Mouse (Mus musculus): ENCODE results near the gene Ptpn3.

Gene Ptpn3

GRCm38 (mm10) chr4:57301410-57302313 lies at the start of gene Ptpn3:
TSS of gene Ptpn3 (minus strand) at chr4:57301837.
- no peak for DNase-seq (ENCODE audit: low read depth, low spot score)

- DNase-seq (ENCODE audit: low read depth, low spot score), result no peak
These were observed 48.9 kb upstream of the Ptpn3 start for GRCm38 (mm10) chr4:57350541-57350940.

- no peak for DNase-seq (ENCODE audit: low read depth, low spot score)
These were observed 42.4 kb upstream of the Ptpn3 start for GRCm38 (mm10) chr4:57343996-57344395.

- DNase-seq (ENCODE audit: low read depth, low spot score), result no peak
These were observed 37.3 kb upstream of the Ptpn3 start for GRCm38 (mm10) chr4:57338923-57339322.

- DNase-seq (ENCODE audit: low read depth, low spot score), result no peak
These were observed 36.4 kb upstream of the Ptpn3 start for GRCm38 (mm10) chr4:57338061-57338460.

- no peak for DNase-seq (ENCODE audit: low read depth, low spot score)
These were observed 33.5 kb upstream of the Ptpn3 start for GRCm38 (mm10) chr4:57335000-57335666.

- no peak for DNase-seq (ENCODE audit: low read depth, low spot score)
These were observed 32.4 kb upstream of the Ptpn3 start for GRCm38 (mm10) chr4:57333926-57334548.

- no peak for DNase-seq (ENCODE audit: low read depth, low spot score)
These were observed 30.9 kb upstream of the Ptpn3 start for GRCm38 (mm10) chr4:57332511-57332910.

- DNase-seq (ENCODE audit: low read depth, low spot score), result no peak
These were observed 19.1 kb upstream of the Ptpn3 start for GRCm38 (mm10) chr4:57320606-57321327.

GRCm38 (mm10) chr4:57318525-57319212 lies 17.0 kb upstream of the Ptpn3 start:
- no peak for DNase-seq (ENCODE audit: low read depth, low spot score)

- no peak for DNase-seq (ENCODE audit: low read depth, low spot score)
These were observed 10.9 kb upstream of the Ptpn3 start for GRCm38 (mm10) chr4:57312256-57313166.

- no peak for DNase-seq (ENCODE audit: low read depth, low spot score)
These were observed 10.1 kb upstream of the Ptpn3 start for GRCm38 (mm10) chr4:57311750-57312149.

GRCm38 (mm10) chr4:57308214-57309000 lies 6.8 kb upstream of the Ptpn3 start:
- no peak for DNase-seq (ENCODE audit: low read depth, low spot score)

GRCm38 (mm10) chr4:57307747-57308146 lies 6.1 kb upstream of the Ptpn3 start:
- no peak for DNase-seq (ENCODE audit: low read depth, low spot score)

- no peak for DNase-seq (ENCODE audit: low read depth, low spot score)
These were observed 4.6 kb upstream of the Ptpn3 start for GRCm38 (mm10) chr4:57306260-57306659.

- no peak for DNase-seq (ENCODE audit: low read depth, low spot score)
These were observed 4.0 kb upstream of the Ptpn3 start for GRCm38 (mm10) chr4:57305644-57306043.

- no peak for DNase-seq (ENCODE audit: low read depth, low spot score)
These were observed 898 bp downstream of the Ptpn3 start for GRCm38 (mm10) chr4:57300469-57301409.
